Mouse (Mus musculus): ENCODE measurements around the gene Rps6ka3. TPM values are rescaled to one million over a fixed set of nuclear protein-coding genes. Genes with fewer than 3 reads are reported as not detected.
A peak's percentile ranks its signal among the peaks of the same experiment; 100 is the strongest.

Gene Rps6ka3
- polyA plus RNA-seq, 1 experiment from 2014 or later = 9.9 TPM

- Histone ChIP-seq H3K9me3 (ENCODE audit: control insufficient read depth, low read depth, low read length) (no peaks in the 10 kb centered on the region), H3K27ac (ENCODE audit: low read length) (no peak overlapping the region), H3K4me1 (ENCODE audit: control insufficient read depth, insufficient read depth, low read length) (no peaks in the 10 kb centered on the region), H3K9ac (replicated peaks; ENCODE audit: low read depth, low read length) (no peak overlapping the region), H3K27me3 (ENCODE audit: control insufficient read depth, insufficient read depth, low read length) (no peaks in the 10 kb centered on the region), H3K4me3 (ENCODE audit: low read depth, low read length) (no peak overlapping the region), H3K36me3 (ENCODE audit: control insufficient read depth, insufficient read depth, low read length) (no peaks in the 10 kb centered on the region), H3K4me2 (replicated peaks; ENCODE audit: low read depth, low read length) (no peak overlapping the region)
- 96% methylated on average over 1 of the region's 1 CpGs for WGBS
- ATAC-seq (ENCODE audit: insufficient number of reproducible peaks, insufficient read depth, low FRiP score, low read depth) = no peak
Measured at GRCm38 (mm10) chrX:159295879-159296278, 85.8 kb downstream of the Rps6ka3 start.

- 75% methylated on average over 11 of the region's 11 CpGs for WGBS
- Histone ChIP-seq H3K27ac (ENCODE audit: low read length) (no peak overlapping the region), H3K4me3 (ENCODE audit: low read depth, low read length) (no peak overlapping the region), H3K9ac (replicated peaks; ENCODE audit: low read depth, low read length) (no peak overlapping the region), H3K4me1 (ENCODE audit: control insufficient read depth, insufficient read depth, low read length) (no peaks in the 10 kb centered on the region), H3K27me3 (ENCODE audit: control insufficient read depth, insufficient read depth, low read length) (no peaks in the 10 kb centered on the region), H3K4me2 (replicated peaks; ENCODE audit: low read depth, low read length) (no peak overlapping the region), H3K36me3 (ENCODE audit: control insufficient read depth, insufficient read depth, low read length) (no peaks in the 10 kb centered on the region), H3K9me3 (ENCODE audit: control insufficient read depth, low read depth, low read length) (no peaks in the 10 kb centered on the region)
- ATAC-seq (ENCODE audit: insufficient number of reproducible peaks, insufficient read depth, low FRiP score, low read depth) = no peak
Measured at GRCm38 (mm10) chrX:159302349-159303311, 92.5 kb downstream of the Rps6ka3 start.

- Histone ChIP-seq H3K4me1 (ENCODE audit: control insufficient read depth, insufficient read depth, low read length) (no peaks in the 10 kb centered on the region), H3K27me3 (ENCODE audit: control insufficient read depth, insufficient read depth, low read length) (no peaks in the 10 kb centered on the region), H3K27ac (ENCODE audit: low read length) (no peak overlapping the region), H3K4me2 (replicated peaks; ENCODE audit: low read depth, low read length) (no peak overlapping the region), H3K36me3 (ENCODE audit: control insufficient read depth, insufficient read depth, low read length) (no peaks in the 10 kb centered on the region), H3K4me3 (ENCODE audit: low read depth, low read length) (no peak overlapping the region), H3K9me3 (ENCODE audit: control insufficient read depth, low read depth, low read length) (no peaks in the 10 kb centered on the region), H3K9ac (replicated peaks; ENCODE audit: low read depth, low read length) (no peak overlapping the region)
- WGBS = 78% methylated on average over 7 of the region's 7 CpGs
- ATAC-seq (ENCODE audit: insufficient number of reproducible peaks, insufficient read depth, low FRiP score, low read depth) = no peak
Measured at GRCm38 (mm10) chrX:159315293-159315692, 105.2 kb downstream of the Rps6ka3 start.

- Histone ChIP-seq H3K36me3 (ENCODE audit: control insufficient read depth, insufficient read depth, low read length) (no peaks in the 10 kb centered on the region), H3K4me3 (ENCODE audit: low read depth, low read length) (no peak overlapping the region), H3K4me1 (ENCODE audit: control insufficient read depth, insufficient read depth, low read length) (no peaks in the 10 kb centered on the region), H3K27ac (ENCODE audit: low read length) (no peak overlapping the region), H3K27me3 (ENCODE audit: control insufficient read depth, insufficient read depth, low read length) (no peaks in the 10 kb centered on the region), H3K9me3 (ENCODE audit: control insufficient read depth, low read depth, low read length) (no peaks in the 10 kb centered on the region), H3K4me2 (replicated peaks; ENCODE audit: low read depth, low read length) (no peak overlapping the region), H3K9ac (replicated peaks; ENCODE audit: low read depth, low read length) (no peak overlapping the region)
- ATAC-seq (ENCODE audit: insufficient number of reproducible peaks, insufficient read depth, low FRiP score, low read depth) = no peak
- 28% methylated on average over 8 of the region's 8 CpGs for WGBS
Measured at GRCm38 (mm10) chrX:159321342-159321741, 111.2 kb downstream of the Rps6ka3 start.

- ATAC-seq (ENCODE audit: insufficient number of reproducible peaks, insufficient read depth, low FRiP score, low read depth) = no peak
- H3K27ac ChIP-seq (ENCODE audit: low read length) = no peak overlapping the region
- no peaks in the 10 kb centered on the region for H3K4me1 ChIP-seq (ENCODE audit: control insufficient read depth, insufficient read depth, low read length)
Measured at GRCm38 (mm10) chrX:159364506-159364905, 154.4 kb downstream of the Rps6ka3 start.

GRCm38 (mm10) chrX:159371831-159372752, 162.0 kb downstream of the Rps6ka3 start, which contains the start of gene Eif1ax:
Eif1ax (plus strand) TSS chrX:159372178.
- peak within 1 kb of the TSS; percentile 40 for H3K4me2 ChIP-seq (replicated peaks; ENCODE audit: low read depth, low read length)
- H3K27me3 ChIP-seq (ENCODE audit: control insufficient read depth, insufficient read depth, low read length) = no peaks in the 10 kb centered on the region
- peak within 1 kb of the TSS; percentile 75 for H3K27ac ChIP-seq (ENCODE audit: low read length)
- no peaks in the 10 kb centered on the region for H3K4me1 ChIP-seq (ENCODE audit: control insufficient read depth, insufficient read depth, low read length)
- no peaks in the 10 kb centered on the region for H3K9me3 ChIP-seq (ENCODE audit: control insufficient read depth, low read depth, low read length)
- H3K36me3 ChIP-seq (ENCODE audit: control insufficient read depth, insufficient read depth, low read length) = no peaks in the 10 kb centered on the region
- ATAC-seq (ENCODE audit: insufficient number of reproducible peaks, insufficient read depth, low FRiP score, low read depth) = peak; percentile 99
- H3K9ac ChIP-seq (replicated peaks; ENCODE audit: low read depth, low read length) = peak within 1 kb of the TSS; percentile 50
- H3K4me3 ChIP-seq (ENCODE audit: low read depth, low read length) = peak within 1 kb of the TSS; percentile 59
- 22% methylated on average over 61 of the region's 76 CpGs for WGBS

More at GRCm38 (mm10) chrX:159364506-159364905, 154.4 kb downstream of the Rps6ka3 start:
- H3K4me3 ChIP-seq (ENCODE audit: low read depth, low read length) = no peak overlapping the region
- WGBS = 82% methylated on average over 3 of the region's 3 CpGs
- H3K27me3 ChIP-seq (ENCODE audit: control insufficient read depth, insufficient read depth, low read length) = no peaks in the 10 kb centered on the region
- H3K36me3 ChIP-seq (ENCODE audit: control insufficient read depth, insufficient read depth, low read length) = no peaks in the 10 kb centered on the region; the same call in 1 of the 2 replicates
- H3K9me3 ChIP-seq (ENCODE audit: control insufficient read depth, low read depth, low read length) = no peaks in the 10 kb centered on the region
- no peak overlapping the region for H3K4me2 ChIP-seq (replicated peaks; ENCODE audit: low read depth, low read length)
- H3K9ac ChIP-seq (replicated peaks; ENCODE audit: low read depth, low read length) = no peak overlapping the region

GRCm38 (mm10) chrX:159372753-159373144, 162.6 kb downstream of the Rps6ka3 start:
- H3K4me1 ChIP-seq (ENCODE audit: control insufficient read depth, insufficient read depth, low read length) = no peaks in the 10 kb centered on the region
- H3K27ac ChIP-seq (ENCODE audit: low read length) = peak overlapping the region; percentile 75
- H3K36me3 ChIP-seq (ENCODE audit: control insufficient read depth, insufficient read depth, low read length) = no peaks in the 10 kb centered on the region
- H3K9ac ChIP-seq (replicated peaks; ENCODE audit: low read depth, low read length) = peak overlapping the region; percentile 50
- H3K9me3 ChIP-seq (ENCODE audit: control insufficient read depth, low read depth, low read length) = no peaks in the 10 kb centered on the region
- H3K4me3 ChIP-seq (ENCODE audit: low read depth, low read length) = peak overlapping the region; percentile 59
- ATAC-seq (ENCODE audit: insufficient number of reproducible peaks, insufficient read depth, low FRiP score, low read depth) = no peak
- no peaks in the 10 kb centered on the region for H3K27me3 ChIP-seq (ENCODE audit: control insufficient read depth, insufficient read depth, low read length)
- 19% methylated on average over 9 of the region's 9 CpGs for WGBS
- peak overlapping the region; percentile 40 for H3K4me2 ChIP-seq (replicated peaks; ENCODE audit: low read depth, low read length)

- peaks cover 3% of the 10 kb centered on the region; the same call in 1 of the 2 replicates for H3K36me3 ChIP-seq (ENCODE audit: control insufficient read depth, insufficient read depth, low read length)
- no peaks in the 10 kb centered on the region for H3K9me3 ChIP-seq (ENCODE audit: control insufficient read depth, low read depth, low read length)
- H3K4me1 ChIP-seq (ENCODE audit: control insufficient read depth, insufficient read depth, low read length) = no peaks in the 10 kb centered on the region
- no peak overlapping the region for H3K4me3 ChIP-seq (ENCODE audit: low read depth, low read length)
- ATAC-seq (ENCODE audit: insufficient number of reproducible peaks, insufficient read depth, low FRiP score, low read depth) = no peak
- 82% methylated on average over 9 of the region's 9 CpGs for WGBS
- no peak overlapping the region for H3K27ac ChIP-seq (ENCODE audit: low read length)
- H3K27me3 ChIP-seq (ENCODE audit: control insufficient read depth, insufficient read depth, low read length) = no peaks in the 10 kb centered on the region
- no peak overlapping the region for H3K4me2 ChIP-seq (replicated peaks; ENCODE audit: low read depth, low read length)
- no peak overlapping the region for H3K9ac ChIP-seq (replicated peaks; ENCODE audit: low read depth, low read length)
Measured at GRCm38 (mm10) chrX:159387105-159387504, 177.0 kb downstream of the Rps6ka3 start.

Data from stomach, embryonic 14.5 days (tissue).